Mouse (Mus musculus) cortical plate, adult 2 months (tissue): ENCODE measurements around the gene Tigd4.

ENCODE experiments used
- CTCF ChIP-seq: fragments of 200-500 bp; IDR thresholded peaks from 2 replicates; pipeline ENCODE4 v1.5.1; 2011; ENCODE audit warnings: mild to moderate bottlenecking, control low read depth, low read length; ENCODE audit not compliant: insufficient read depth; ENCODE audit errors: extremely low read depth
- POLR2A ChIP-seq: fragments of 200-500 bp; IDR thresholded peaks from 2 replicates; pipeline ENCODE4 v1.6.1; 2011; ENCODE audit warnings: mild to moderate bottlenecking, low read length, control low read depth; ENCODE audit not compliant: insufficient read depth; ENCODE audit errors: extremely low read depth

- TF ChIP-seq CTCF (no peak), POLR2A (no peak)
Observed at GRCm38 (mm10) chr3:84563415-84563814, 30.0 kb upstream of the Tigd4 start.
